Mouse (Mus musculus) heart, postnatal 0 days (tissue): ENCODE measurements at regions not wholly inside any gene's neighbourhood (a gene's known extent, or its start where the extent isn't known, plus 50 kb on each side); places are given as distances from the start of the nearest gene placed in this dataset.

Experiments
- CTCF ChIP-seq: IDR thresholded peaks from 2 replicates; pipeline ENCODE4 v1.5.1; 2016; ENCODE audit warnings: antibody characterized with exemption, control low read depth, low read depth
- EP300 ChIP-seq: IDR thresholded peaks from 2 replicates; pipeline ENCODE4 v1.6.1; 2016; ENCODE audit warnings: antibody characterized with exemption, low read depth

- no peak for TF ChIP-seq CTCF
- TF ChIP-seq EP300 = no peak
Observed at GRCm38 (mm10) chr2:137247931-137248330, 131.5 kb upstream of the Jag1 start.
